11 mouse cellular contexts compared by ENCODE assay signal in genomic region chr3:94693329-94693825, GRCm38 (mm10). TPM values are rescaled to one million over a fixed set of nuclear protein-coding genes. Genes with fewer than 3 reads are reported as not detected.
DNase-seq lines count a peak whose midpoint lies in the region; ATAC-seq and TF ChIP-seq lines count a peak whose summit lies in the region.
"Had no signal": no experiment of that assay in that cellular context is flagged by ENCODE, and none has a peak within 500 bp of the region (broad histone marks: within the 10 kb centered on the region; RNA-seq: fewer than 3 reads in every experiment).

TSS of gene Selenbp2 (plus strand) at chr3:94693556.

- no peak for TF ChIP-seq CTCF in MEL (IDR thresholded peaks at IDR 0.05 in 2 of 3, conservative IDR thresholded peaks at IDR 0.05 in 1 of 3; ENCODE audit: control insufficient read depth in 1 of 3, insufficient read depth in 1 of 3, low read depth in 2 of 3, low read length in 3 of 3, poor library complexity in 1 of 3, severe bottlenecking in 1 of 3)

- no peak for TF ChIP-seq EP300 in MEL (IDR thresholded peaks at IDR 0.05; ENCODE audit: low read depth in 1 of 2, low read length in 2 of 2)

- H3K79me2 ChIP-seq in MEL (ENCODE audit: control insufficient read depth, insufficient read depth, low read length, poor library complexity) = no peaks in the 10 kb centered on the region

- no peak for TF ChIP-seq RAD21 in MEL (IDR thresholded peaks at IDR 0.05; ENCODE audit: low read depth, low read length)

- H3K27me3 ChIP-seq in MEL (ENCODE audit: control insufficient read depth in 1 of 2, insufficient read depth in 2 of 2, low read length in 2 of 2) = no peaks in the 10 kb centered on the region
- no peaks in the 10 kb centered on the region for H3K27me3 ChIP-seq in kidney, embryonic 15.5 days
- H3K27me3 ChIP-seq in lung, embryonic 16.5 days (ENCODE audit: control insufficient read depth, insufficient read depth, low read depth, low read length) = no peaks in the 10 kb centered on the region
- H3K27me3 ChIP-seq: Patski had no signal

- no peak within 1 kb of the TSS for H3K27ac ChIP-seq in MEL (ENCODE audit: control insufficient read depth, low read depth, low read length)
- peak within 1 kb of the TSS; percentile 61; the same call in 1 of the 2 replicates for H3K27ac ChIP-seq in kidney, embryonic 15.5 days
- H3K27ac ChIP-seq in lung, embryonic 16.5 days (ENCODE audit: low read length) = peak within 1 kb of the TSS; percentile 55

- H3K36me3 ChIP-seq in MEL (ENCODE audit: control insufficient read depth in 1 of 2, insufficient read depth in 2 of 2, low read length in 2 of 2) = no peaks in the 10 kb centered on the region
- no peaks in the 10 kb centered on the region for H3K36me3 ChIP-seq in kidney, embryonic 15.5 days
- no peaks in the 10 kb centered on the region for H3K36me3 ChIP-seq in lung, embryonic 16.5 days (ENCODE audit: control insufficient read depth, insufficient read depth, low read length)

- H3K4me2 ChIP-seq in kidney, embryonic 15.5 days = peak within 1 kb of the TSS; percentile 29
- 0 out of 2 replicates have a peak within 1 kb of the TSS, but pooled peaks have one; percentile 22 for H3K4me2 ChIP-seq in lung, embryonic 16.5 days (ENCODE audit: low read depth, low read length)

- H3K4me3 ChIP-seq in MEL (ENCODE audit: control insufficient read depth in 1 of 2, insufficient read depth in 1 of 2, low read depth in 2 of 2, low read length in 2 of 2) = no peak within 1 kb of the TSS
- H3K4me3 ChIP-seq in kidney, embryonic 15.5 days (replicated peaks) = no peak within 1 kb of the TSS
- no peak within 1 kb of the TSS for H3K4me3 ChIP-seq in lung, embryonic 16.5 days (ENCODE audit: low read length)

- ATAC-seq in kidney, embryonic 15.5 days (replicated peaks; ENCODE audit: low FRiP score) = peak; percentile 48
- peak; percentile 79 for ATAC-seq in lung, embryonic 16.5 days (ENCODE audit: low read depth)
- ATAC-seq in monocyte, adult 5-6 weeks (replicated peaks; ENCODE audit: insufficient number of reproducible peaks, low FRiP score, low TSS enrichment, poor library complexity, severe bottlenecking) = no peak
- ATAC-seq: Patski had no signal

- WGBS in kidney, embryonic 15.5 days = 9% methylated on average over 5 of the region's 5 CpGs
- WGBS in lung, embryonic 16.5 days = 19% methylated on average over 5 of the region's 5 CpGs

- peaks cover 3 to 15% of the 10 kb centered on the region in 2 experiments for H3K4me1 ChIP-seq in MEL (ENCODE audit: control insufficient read depth in 1 of 2, insufficient read depth in 2 of 2, low read length in 2 of 2)
- H3K4me1 ChIP-seq in kidney, embryonic 15.5 days = peaks cover 16% of the 10 kb centered on the region
- H3K4me1 ChIP-seq in lung, embryonic 16.5 days (replicated peaks; ENCODE audit: control insufficient read depth, insufficient read depth, low read length) = peaks cover 5% of the 10 kb centered on the region; the same call in 1 of the 2 replicates

- no peak for DNase-seq in adrenal gland, postnatal 14 days
- no peak for DNase-seq in adrenal gland, adult (ENCODE audit: inconsistent age in 2 of 2, low spot score in 1 of 2)
- no peak for DNase-seq in MEL (ENCODE audit: low read depth, low spot score)
- DNase-seq in right cerebral cortex, postnatal 14 days = no peak
- no peak for DNase-seq in embryo, embryonic 10 days (ENCODE audit: low spot score)

- no peaks in the 10 kb centered on the region for H3K9me3 ChIP-seq in MEL (replicated peaks; ENCODE audit: insufficient read depth, low read length)
- H3K9me3 ChIP-seq in kidney, embryonic 15.5 days (replicated peaks) = no peaks in the 10 kb centered on the region
- no peaks in the 10 kb centered on the region for H3K9me3 ChIP-seq in lung, embryonic 16.5 days (ENCODE audit: control insufficient read depth, low read length)

- TF ChIP-seq POLR2A in MEL (IDR thresholded peaks at IDR 0.05; ENCODE audit: control insufficient read depth in 1 of 2, insufficient read depth in 1 of 2, low read depth in 1 of 2, low read length in 2 of 2, poor library complexity in 1 of 2) = no peak

- H3K9ac ChIP-seq in MEL (ENCODE audit: control insufficient read depth, low read depth, low read length, poor library complexity, severe bottlenecking) = no peak within 1 kb of the TSS
- no peak within 1 kb of the TSS for H3K9ac ChIP-seq in kidney, embryonic 15.5 days
- H3K9ac ChIP-seq in lung, embryonic 16.5 days (ENCODE audit: low read length) = no peak within 1 kb of the TSS

TF ChIP-seq in MEL, 35 proteins besides CTCF, POLR2A, EP300 and RAD21:
- TF ChIP-seq GATA1 (IDR thresholded peaks at IDR 0.05; ENCODE audit: low read depth, low read length) = no peak
- TF ChIP-seq JUND (IDR thresholded peaks at IDR 0.05; ENCODE audit: low read depth, low read length) = no peak
- TF ChIP-seq ZC3H11A (IDR thresholded peaks at IDR 0.05; ENCODE audit: low read depth, low read length) = no peak
- no peak for TF ChIP-seq SMC3 (IDR thresholded peaks at IDR 0.05; ENCODE audit: low read depth, low read length)
- no peak for TF ChIP-seq ZKSCAN1 (IDR thresholded peaks at IDR 0.05; ENCODE audit: low read depth, low read length)
- no peak for TF ChIP-seq ZMIZ1 (IDR thresholded peaks at IDR 0.05; ENCODE audit: low read depth, low read length)
- no peak for TF ChIP-seq ELF1 (IDR thresholded peaks at IDR 0.05; ENCODE audit: low read depth, low read length)
- no peak for TF ChIP-seq RCOR1 (IDR thresholded peaks at IDR 0.05; ENCODE audit: low read depth, low read length)
- no peak for TF ChIP-seq MEF2A (IDR thresholded peaks at IDR 0.05; ENCODE audit: extremely low read depth, insufficient replicate concordance, low read depth, low read length, poor library complexity, severe bottlenecking)
- no peak for TF ChIP-seq ETS1 (IDR thresholded peaks at IDR 0.05; ENCODE audit: low read depth, low read length)
- TF ChIP-seq SIN3A (IDR thresholded peaks at IDR 0.05; ENCODE audit: low read length) = no peak
- no peak for TF ChIP-seq MAFK (IDR thresholded peaks at IDR 0.05; ENCODE audit: borderline replicate concordance, low read depth, low read length)
- TF ChIP-seq TAL1 (IDR thresholded peaks at IDR 0.05; ENCODE audit: low read length) = no peak
- TF ChIP-seq BHLHE40 (IDR thresholded peaks at IDR 0.05; ENCODE audit: borderline replicate concordance, low read depth, low read length) = no peak
- TF ChIP-seq CHD1 (IDR thresholded peaks at IDR 0.05; ENCODE audit: low read depth, low read length) = no peak

RNA-seq across cellular contexts. Expression of gene Selenbp2, which starts in this region (rescaled TPM):
- total RNA-seq in adrenal gland, postnatal 14 days (2021) = 17.3 and 89.6 TPM in 2 replicates
- total RNA-seq in MEL (2012; rRNA removed) = 35.7 and 60.7 TPM in 2 replicates
- polyA plus RNA-seq in MEL (2012; ENCODE audit: insufficient read depth in 1 of 2, insufficient read length in 2 of 2, low read depth in 1 of 2, low replicate concordance in 2 of 2, missing spikeins in 1 of 2) = 10 to 100 TPM in 1 of 2 experiments, not detected in 1; 67.0 TPM
- 2.7 and 3.2 TPM in 2 replicates for polyA plus RNA-seq in kidney, embryonic 15.5 days (2015; fragmentation: Nextera tagmentation; extraction: Ambion mirVana)
- 8.9 and 13.3 TPM in 2 replicates for polyA plus RNA-seq in lung, embryonic 16.5 days (2015; fragmentation: Nextera tagmentation; extraction: Ambion mirVana)
- not detected in 3 replicates for total RNA-seq in monocyte, adult 5-6 weeks (2017)
- polyA plus RNA-seq: forebrain, embryonic 11.5 days; neural tube, embryonic 11.5 days had no signal

Comparison
In these comparisons a context has a peak if more than half of its experiments do, and no peak if none do; other contexts are left out.
1. RNA of gene Selenbp2 (total RNA-seq): 17.3 to 89.6 TPM in adrenal gland, postnatal 14 days and 35.7 to 60.7 TPM in MEL; not detected in monocyte, adult 5-6 weeks; every median in the first group is over 10 times any median in the second.